Mouse (Mus musculus) heart, embryonic 10.5 days (tissue): ENCODE data around the gene Elovl4. TPM values are rescaled to one million over a fixed set of nuclear protein-coding genes. Genes with fewer than 3 reads are reported as not detected.

Source experiments
- DNase-seq: peaks from one replicate; pipeline ENCODE4 v3.0.0-alpha.2; 2017; ENCODE audit warnings: low spot score
- H3K27ac ChIP-seq: fragments of 300-500 bp; sonication (generic); 2 replicates; pipeline ENCODE4 v1.5.1; 2016; ENCODE audit warnings: mild to moderate bottlenecking
- H3K27me3 ChIP-seq: fragments of 300-500 bp; sonication (generic); 2 replicates; pipeline ENCODE4 v1.6.1; 2016; ENCODE audit warnings: mild to moderate bottlenecking; ENCODE audit not compliant: poor library complexity, insufficient read depth, severe bottlenecking
- H3K36me3 ChIP-seq: fragments of 300-500 bp; sonication (generic); 2 replicates; pipeline ENCODE4 v1.6.1; 2016; ENCODE audit warnings: mild to moderate bottlenecking, moderate library complexity
- H3K4me1 ChIP-seq: fragments of 300-500 bp; sonication (generic); 2 replicates; pipeline ENCODE4 v1.6.1; 2016; ENCODE audit warnings: mild to moderate bottlenecking
- H3K4me3 ChIP-seq: fragments of 300-500 bp; sonication (generic); 2 replicates; pipeline ENCODE4 v1.5.1; 2016; ENCODE audit warnings: mild to moderate bottlenecking, moderate library complexity
- H3K9me3 ChIP-seq: fragments of 300-500 bp; sonication (generic); 2 replicates; pipeline ENCODE4 v1.6.1; 2016; ENCODE audit warnings: mild to moderate bottlenecking, moderate library complexity
- WGBS: fragments of 180-500 bp; shearing (Covaris S2); methylation state at CpG from one replicate; pipeline ENCODE4 v1.1.7; 2016; 5-methylcytosine and 5-hydroxymethylcytosine counted together
- polyA plus RNA-seq: library from polyadenylated mRNA; unstranded; fragments of >200 nt; fragmentation: Nextera tagmentation; extraction: Ambion mirVana; gene quantifications from 2 replicates; pipeline ENCODE4 v1.2.1, GENCODE M21; 2016

Elovl4 gene
- polyA plus RNA-seq, 1 experiment from 2014 or later: 9.0 TPM

DNA sequence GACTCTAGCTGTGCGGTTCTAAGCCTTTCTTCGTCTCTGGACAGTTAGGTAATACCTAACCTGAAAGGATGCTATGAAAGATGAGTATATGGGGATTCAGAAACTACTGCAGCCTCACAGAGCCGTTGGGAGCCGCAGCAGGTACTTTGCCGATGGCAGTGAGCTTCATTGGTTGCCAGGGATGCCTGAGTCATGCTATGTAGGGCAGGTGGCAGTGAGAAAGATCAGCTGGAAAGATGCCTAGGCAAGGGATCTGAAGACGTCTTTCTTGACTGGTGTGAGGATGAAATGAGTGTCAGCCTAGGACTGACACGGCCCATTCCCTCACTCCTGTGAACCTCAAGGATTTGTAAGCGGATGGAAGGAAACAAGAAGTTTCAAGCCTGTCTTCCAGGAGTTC, 8.2 kb downstream of the Elovl4 start:
- no peaks in the 10 kb centered on the region for H3K9me3 ChIP-seq
- H3K27ac ChIP-seq: no peak overlapping the region
- H3K4me3 ChIP-seq: no peak overlapping the region
- H3K27me3 ChIP-seq: peaks cover 4% of the 10 kb centered on the region; the same call in 1 of the 2 replicates
- no peaks in the 10 kb centered on the region for H3K36me3 ChIP-seq
- no peak for DNase-seq
- no peaks in the 10 kb centered on the region for H3K4me1 ChIP-seq
- 79% methylated on average over 8 of the region's 8 CpGs for WGBS

- Histone ChIP-seq H3K4me1 (no peaks in the 10 kb centered on the region), H3K9me3 (no peaks in the 10 kb centered on the region), H3K4me3 (no peak overlapping the region), H3K36me3 (no peaks in the 10 kb centered on the region), H3K27me3 (no peaks in the 10 kb centered on the region; the same call in 1 of the 2 replicates), H3K27ac (no peak overlapping the region)
- DNase-seq: no peak
- WGBS: 80% methylated on average over 7 of the region's 7 CpGs
These were observed 9.2 kb downstream of the Elovl4 start for GRCm38 (mm10) chr9:83796875-83797274.

DNA sequence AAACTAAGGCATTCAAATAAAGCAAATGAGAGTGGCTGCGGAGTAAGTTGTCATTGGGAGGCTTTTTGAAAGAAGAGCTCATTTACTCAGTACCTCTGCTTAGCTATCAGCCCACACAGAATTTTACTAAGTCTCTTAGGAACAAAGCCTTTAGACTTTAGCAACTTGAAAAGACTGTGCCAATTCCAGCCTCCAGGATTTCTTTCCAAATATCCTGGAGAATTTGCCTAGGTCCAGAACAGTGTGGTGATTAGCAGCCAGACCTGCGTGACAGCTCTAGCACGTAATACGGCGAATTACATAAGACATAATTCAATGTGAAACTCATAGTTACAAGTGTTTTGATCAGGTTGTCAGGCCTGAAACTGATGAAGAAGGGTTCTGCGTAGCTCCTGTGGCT, 16.8 kb downstream of the Elovl4 start:
- Histone ChIP-seq H3K4me1 (no peaks in the 10 kb centered on the region), H3K27ac (no peak overlapping the region), H3K9me3 (no peaks in the 10 kb centered on the region), H3K27me3 (no peaks in the 10 kb centered on the region), H3K4me3 (no peak overlapping the region), H3K36me3 (no peaks in the 10 kb centered on the region)
- DNase-seq: no peak
- WGBS: 89% methylated on average over 6 of the region's 6 CpGs

DNA sequence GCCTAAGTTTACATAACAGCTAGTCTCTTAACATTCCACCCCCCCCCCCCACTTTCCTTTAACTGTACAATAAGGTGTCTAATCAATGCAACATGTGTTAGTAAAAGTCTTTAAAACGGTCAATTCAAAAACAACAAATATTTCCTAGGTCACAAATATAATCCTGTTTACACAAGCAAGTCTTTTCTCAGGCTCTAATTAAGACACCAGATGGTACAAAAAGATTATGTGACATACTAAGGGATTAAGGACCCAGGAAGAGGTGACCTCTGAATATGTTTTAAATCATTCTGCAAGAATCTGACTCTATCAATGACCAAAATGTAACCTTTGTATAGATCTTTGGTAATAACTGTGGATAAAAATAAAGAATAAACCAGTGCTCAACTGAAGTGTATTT, 20.6 kb downstream of the Elovl4 start:
- WGBS: 59% methylated on average over 1 of the region's 1 CpGs
- no peak for DNase-seq
- no peaks in the 10 kb centered on the region for H3K9me3 ChIP-seq

DNA sequence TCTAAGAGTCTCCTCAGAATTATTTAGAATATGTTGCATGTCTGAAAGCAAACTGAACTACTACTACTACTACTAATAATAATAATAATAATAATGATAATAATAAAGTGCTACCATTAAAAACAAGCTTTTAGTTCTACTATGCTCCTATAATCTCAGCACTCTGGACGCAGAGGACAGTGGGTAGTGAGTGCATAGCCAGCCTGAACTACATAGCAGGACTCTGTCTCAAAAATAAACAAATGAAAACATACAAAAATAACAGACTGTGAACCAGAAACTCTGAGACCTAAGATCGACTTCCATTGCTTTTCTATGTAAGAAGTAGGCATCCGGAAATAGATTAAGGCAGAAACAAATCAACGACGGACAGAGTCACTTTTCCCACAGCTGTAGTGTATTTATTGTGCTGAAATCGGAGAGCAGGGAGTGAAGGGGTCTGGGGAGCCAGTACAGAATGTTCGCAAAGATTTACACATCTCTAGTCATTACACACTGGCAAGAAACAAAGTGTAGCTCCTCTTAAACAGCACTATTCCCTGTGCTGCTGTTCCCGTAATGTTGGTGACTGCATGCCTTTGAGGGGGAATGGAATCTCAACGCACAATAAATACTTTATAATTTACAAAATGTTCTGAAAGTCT, 27.6 kb downstream of the Elovl4 start:
- no peaks in the 10 kb centered on the region for H3K9me3 ChIP-seq

More for the DNA sequence above, 20.6 kb downstream of the Elovl4 start:
- H3K4me3 ChIP-seq: no peak overlapping the region
- no peaks in the 10 kb centered on the region for H3K4me1 ChIP-seq
- H3K36me3 ChIP-seq: no peaks in the 10 kb centered on the region
- H3K27ac ChIP-seq: no peak overlapping the region
- no peaks in the 10 kb centered on the region for H3K27me3 ChIP-seq

DNA sequence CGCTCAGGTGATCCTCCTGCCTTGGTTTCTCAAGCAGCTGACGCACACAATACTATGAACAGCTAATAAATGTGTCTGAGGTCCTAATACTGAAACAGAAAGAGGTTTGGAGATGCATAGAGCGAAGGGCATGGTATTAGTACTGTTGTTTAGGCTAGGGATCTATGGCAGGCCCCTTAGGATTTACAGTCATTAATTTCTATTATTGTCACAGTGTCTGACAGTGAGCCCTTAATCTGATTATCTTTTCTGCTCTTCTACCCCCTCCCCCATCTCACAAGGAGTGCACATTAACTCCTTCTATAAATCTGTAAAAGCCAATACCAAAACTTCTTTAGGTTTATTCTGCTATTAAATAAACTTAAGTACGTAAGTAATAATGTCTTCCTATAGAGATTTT, 44.8 kb downstream of the Elovl4 start:
- Histone ChIP-seq H3K9me3 (no peaks in the 10 kb centered on the region), H3K27me3 (no peaks in the 10 kb centered on the region), H3K27ac (no peak overlapping the region), H3K4me3 (no peak overlapping the region), H3K4me1 (no peaks in the 10 kb centered on the region), H3K36me3 (no peaks in the 10 kb centered on the region)
- DNase-seq: no peak
- 82% methylated on average over 4 of the region's 4 CpGs for WGBS

More for the DNA sequence above, 27.6 kb downstream of the Elovl4 start:
- no peak for DNase-seq
- H3K36me3 ChIP-seq: no peaks in the 10 kb centered on the region
- no peak overlapping the region for H3K27ac ChIP-seq
- H3K4me1 ChIP-seq: no peaks in the 10 kb centered on the region
- no peak overlapping the region for H3K4me3 ChIP-seq
- 84% methylated on average over 9 of the region's 9 CpGs for WGBS
- H3K27me3 ChIP-seq: no peaks in the 10 kb centered on the region

GRCm38 (mm10) chr9:83731877-83732276, 74.2 kb downstream of the Elovl4 start:
- no peak for DNase-seq
- Histone ChIP-seq H3K9me3 (no peaks in the 10 kb centered on the region), H3K4me3 (no peak overlapping the region), H3K36me3 (no peaks in the 10 kb centered on the region), H3K4me1 (no peaks in the 10 kb centered on the region), H3K27me3 (no peaks in the 10 kb centered on the region), H3K27ac (no peak overlapping the region)
- WGBS: 82% methylated on average over 2 of the region's 2 CpGs

- no peaks in the 10 kb centered on the region for H3K36me3 ChIP-seq
- H3K27ac ChIP-seq: no peak overlapping the region
- no peak overlapping the region for H3K4me3 ChIP-seq
- WGBS: 72% methylated on average over 7 of the region's 7 CpGs
- no peaks in the 10 kb centered on the region for H3K4me1 ChIP-seq
- no peaks in the 10 kb centered on the region for H3K27me3 ChIP-seq
- DNase-seq: no peak
- H3K9me3 ChIP-seq: no peaks in the 10 kb centered on the region
These were observed 75.2 kb downstream of the Elovl4 start for GRCm38 (mm10) chr9:83730836-83731235.

Other genes starting within 250 kb of the Elovl4 start
- 25.0 and 33.3 TPM in 2 replicates for gene Ttk, start 28.4 kb upstream of the Elovl4 start, polyA plus RNA-seq
- 49.6 and 52.3 TPM in 2 replicates for gene Bckdhb, start 118.9 kb upstream of the Elovl4 start, polyA plus RNA-seq